Mouse (Mus musculus): ENCODE measurements around the gene Prkcb.

The Prkcb gene

GRCm38 (mm10) chr7:122575506-122575905, 287.0 kb downstream of the Prkcb start:
- no peak for DNase-seq (ENCODE audit: low read depth in 1 of 2, low spot score in 2 of 2)

DNA sequence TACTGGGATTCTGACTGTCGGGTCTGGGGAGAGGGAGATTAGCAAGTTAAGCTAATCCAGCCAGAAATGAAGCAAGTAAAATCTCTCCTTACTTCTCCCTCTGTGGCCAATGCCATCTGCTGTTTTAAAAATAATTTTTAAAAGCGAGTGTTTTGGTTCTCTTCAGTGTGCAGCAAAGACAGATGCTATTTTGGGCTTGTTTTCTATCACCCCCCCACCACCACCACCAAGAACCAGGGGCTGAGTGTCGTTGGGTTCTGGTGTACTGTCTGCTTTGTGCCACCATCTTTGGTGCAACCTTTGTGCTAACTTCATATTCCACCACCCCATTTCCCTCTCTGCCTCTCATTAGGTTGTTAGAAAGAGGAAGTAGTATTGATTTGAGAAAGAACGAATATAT, 289.0 kb downstream of the Prkcb start:
- DNase-seq (ENCODE audit: low read depth in 1 of 2, low spot score in 2 of 2): no peak

GRCm38 (mm10) chr7:122579461-122580157, 291.1 kb downstream of the Prkcb start:
- no peak for DNase-seq (ENCODE audit: low read depth in 1 of 2, low spot score in 2 of 2)

- DNase-seq (ENCODE audit: low read depth in 1 of 2, low spot score in 2 of 2): no peak
Measured at GRCm38 (mm10) chr7:122580158-122580475, 291.6 kb downstream of the Prkcb start.

- no peak for DNase-seq (ENCODE audit: low read depth in 1 of 2, low spot score in 2 of 2)
Measured at GRCm38 (mm10) chr7:122584421-122585151, 296.0 kb downstream of the Prkcb start.

DNA sequence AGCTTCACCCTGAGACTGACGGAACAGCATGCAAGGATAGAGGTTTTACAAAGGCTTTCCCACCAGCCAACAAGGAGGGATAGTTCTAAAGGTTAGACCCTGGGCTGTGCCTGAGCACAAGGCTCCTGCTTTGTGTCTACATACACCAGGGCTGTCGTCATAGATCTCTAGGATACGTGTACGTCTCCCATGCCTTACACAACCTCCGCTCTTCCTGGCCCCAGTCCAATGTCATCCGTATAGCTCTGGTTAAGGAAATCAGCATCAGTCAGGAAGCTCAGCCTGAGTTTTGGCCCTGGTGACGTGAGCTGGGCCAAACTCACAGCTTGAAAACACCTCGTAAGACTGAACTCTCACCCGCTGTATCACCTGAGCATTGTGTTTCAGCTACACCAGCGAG, 307.3 kb downstream of the Prkcb start:
- DNase-seq (ENCODE audit: low read depth in 1 of 2, low spot score in 2 of 2): no peak

DNA sequence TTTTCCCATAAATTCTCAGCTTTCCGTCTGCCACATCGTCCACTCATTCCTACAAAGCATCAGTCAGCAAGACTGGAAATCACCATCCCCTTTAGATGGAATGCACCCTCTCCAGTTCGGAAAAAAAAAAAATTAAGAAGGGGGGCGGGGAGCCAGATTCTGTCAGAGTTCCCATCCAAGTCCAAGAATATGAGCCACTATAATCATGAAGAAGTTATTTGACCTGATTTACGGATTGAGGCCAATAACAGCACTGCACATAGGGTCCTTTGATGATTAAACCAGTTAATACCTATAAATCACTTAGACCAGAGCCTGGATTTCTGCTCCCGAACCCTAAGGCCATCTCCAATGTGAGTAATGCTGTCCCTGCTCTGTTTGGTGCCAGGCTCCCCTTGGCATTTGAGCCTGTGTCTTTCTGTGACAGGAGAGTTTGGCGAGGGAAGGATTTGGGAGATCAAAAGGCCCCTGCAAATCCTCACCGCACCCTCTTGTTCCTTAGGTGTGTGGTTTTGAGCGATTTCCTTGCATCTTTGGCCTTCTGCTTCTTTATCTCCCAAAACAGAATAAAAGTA, 308.1 kb downstream of the Prkcb start:
- no peak for DNase-seq (ENCODE audit: low read depth in 1 of 2, low spot score in 2 of 2)

DNA sequence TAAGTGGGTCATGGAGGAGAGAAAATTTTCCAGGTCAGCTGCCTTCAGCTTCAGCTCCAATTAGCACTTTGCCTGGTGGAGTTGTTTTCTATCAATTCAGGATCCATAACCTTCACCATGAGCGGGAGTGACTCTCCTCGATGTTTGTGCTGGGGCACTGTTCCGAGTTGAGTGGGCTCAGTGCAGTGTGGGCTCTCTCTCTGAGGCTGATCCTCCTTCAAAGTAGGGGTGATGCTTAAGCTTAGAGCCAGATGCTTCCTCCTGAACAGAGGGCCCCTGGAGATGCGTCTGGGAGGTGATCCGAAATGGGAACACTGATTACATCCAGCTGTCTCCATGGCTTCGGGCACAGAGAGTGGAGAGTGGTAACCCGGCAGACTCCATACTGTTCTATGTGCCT, 308.8 kb downstream of the Prkcb start:
- no peak for DNase-seq (ENCODE audit: low read depth in 1 of 2, low spot score in 2 of 2)

DNA sequence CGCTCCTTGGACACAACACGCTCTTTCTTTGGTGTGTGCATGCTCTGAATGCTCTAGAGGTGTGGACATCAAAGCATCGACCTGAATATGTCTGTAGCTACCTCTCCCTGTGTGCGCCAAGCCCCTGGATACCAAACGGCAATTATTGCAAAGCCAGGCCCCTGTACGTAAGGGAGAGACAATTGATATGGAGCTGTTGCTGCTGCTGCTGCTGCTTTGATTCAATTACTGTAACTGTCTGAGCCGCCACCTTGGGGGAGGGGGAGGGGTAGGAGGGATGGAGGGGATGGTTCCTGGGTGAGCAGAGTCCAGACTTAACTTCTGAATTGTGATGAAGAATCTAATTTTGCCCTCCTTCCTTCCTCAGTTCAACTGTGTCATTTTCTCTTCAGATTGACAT, 312.3 kb downstream of the Prkcb start:
- no peak for DNase-seq (ENCODE audit: low read depth in 1 of 2, low spot score in 2 of 2)

- no peak for DNase-seq (ENCODE audit: low read depth in 1 of 2, low spot score in 2 of 2)
Measured at GRCm38 (mm10) chr7:122605066-122605465, 316.5 kb downstream of the Prkcb start.

DNA sequence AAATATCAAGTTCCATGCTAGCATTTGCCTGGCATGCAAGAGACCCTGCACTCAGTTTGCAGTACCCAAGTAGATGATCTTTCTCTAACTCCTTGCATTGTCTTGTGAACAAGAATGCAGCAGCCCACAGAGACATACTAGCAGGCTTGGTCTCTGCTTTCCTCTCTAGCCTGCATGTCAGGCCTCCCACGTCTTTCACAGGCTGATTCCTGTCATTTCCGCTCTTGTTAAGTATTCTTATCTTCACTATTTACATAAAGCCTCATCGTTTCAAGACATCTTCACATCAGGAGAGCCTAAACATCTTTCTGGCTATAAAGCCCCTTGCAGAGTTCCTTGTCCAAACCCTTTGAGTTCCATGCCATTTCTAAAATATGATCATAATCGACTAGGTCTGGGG, 320.9 kb downstream of the Prkcb start:
- no peak for DNase-seq (ENCODE audit: low read depth in 1 of 2, low spot score in 2 of 2)

DNA sequence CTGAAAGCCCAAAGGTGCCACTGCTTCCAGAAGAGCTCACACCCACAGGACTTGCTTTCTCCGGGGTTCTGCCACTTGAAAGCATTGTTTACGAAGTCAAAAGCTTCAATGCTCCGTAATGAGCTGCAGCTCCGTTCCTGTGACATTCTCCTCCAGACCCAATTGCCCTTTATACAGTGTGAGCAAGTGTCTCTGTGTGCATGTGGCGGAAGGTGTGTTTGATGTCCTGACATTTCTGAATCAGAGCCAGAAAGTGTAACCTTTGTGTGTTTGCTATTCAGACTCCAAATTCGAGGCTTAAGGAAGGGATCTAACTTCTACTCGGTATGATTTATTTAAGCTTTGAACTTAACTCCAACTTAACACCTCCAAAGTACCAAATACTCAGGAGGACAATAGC, 321.6 kb downstream of the Prkcb start:
- DNase-seq (ENCODE audit: low read depth in 1 of 2, low spot score in 2 of 2): no peak

DNA sequence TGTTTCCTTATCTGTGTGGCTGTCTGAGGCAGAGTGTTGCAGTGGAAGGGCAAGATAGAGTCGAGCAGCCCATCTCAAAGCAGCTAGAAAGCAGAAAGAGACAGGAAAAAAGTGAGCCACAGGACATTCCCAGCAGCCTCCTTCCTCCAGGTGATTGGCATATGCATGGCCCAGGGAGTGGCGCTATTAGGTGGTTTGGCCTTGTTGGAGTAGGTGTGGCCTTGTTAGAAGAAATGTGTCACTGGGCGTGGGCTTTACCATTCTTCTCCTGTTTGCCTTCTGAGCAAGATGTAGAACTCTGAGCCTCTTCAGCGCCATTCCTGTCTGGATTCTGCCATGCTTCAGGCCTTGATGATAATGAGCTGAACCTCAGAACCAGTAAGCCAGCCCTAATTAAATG, 325.3 kb downstream of the Prkcb start:
- DNase-seq (ENCODE audit: low read depth in 1 of 2, low spot score in 2 of 2): no peak

GRCm38 (mm10) chr7:122622125-122622774, 333.7 kb downstream of the Prkcb start:
- no peak for DNase-seq (ENCODE audit: low read depth in 1 of 2, low spot score in 2 of 2)

GRCm38 (mm10) chr7:122623753-122624152, 335.2 kb downstream of the Prkcb start:
- no peak for DNase-seq (ENCODE audit: low read depth in 1 of 2, low spot score in 2 of 2)

DNA sequence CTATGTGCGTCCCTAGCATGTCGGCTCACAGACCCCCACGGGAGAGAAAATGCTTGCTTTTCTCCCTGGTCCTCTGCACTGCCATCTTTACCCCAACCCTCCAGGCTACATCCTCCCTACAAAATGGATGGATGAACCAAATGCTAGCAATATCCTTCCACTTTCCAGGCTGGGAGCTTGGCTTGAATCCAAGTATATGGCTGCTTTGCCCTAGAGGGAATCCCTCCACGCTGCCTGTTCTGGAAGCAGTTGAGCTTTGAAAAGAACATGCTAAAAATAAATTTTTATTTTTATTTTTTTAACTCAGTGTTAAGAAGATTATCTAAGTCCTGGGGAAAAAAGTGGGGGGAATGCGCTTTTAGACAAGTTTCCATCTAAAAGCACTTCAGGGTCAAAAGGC, 339.5 kb downstream of the Prkcb start:
- no peak for DNase-seq (ENCODE audit: low read depth in 1 of 2, low spot score in 2 of 2)

- no peak for DNase-seq (ENCODE audit: low read depth in 1 of 2, low spot score in 2 of 2)
Measured at GRCm38 (mm10) chr7:122630386-122630785, 341.8 kb downstream of the Prkcb start.

- DNase-seq (ENCODE audit: low read depth in 1 of 2, low spot score in 2 of 2): no peak
Measured at GRCm38 (mm10) chr7:122631151-122631550, 342.6 kb downstream of the Prkcb start.

DNA sequence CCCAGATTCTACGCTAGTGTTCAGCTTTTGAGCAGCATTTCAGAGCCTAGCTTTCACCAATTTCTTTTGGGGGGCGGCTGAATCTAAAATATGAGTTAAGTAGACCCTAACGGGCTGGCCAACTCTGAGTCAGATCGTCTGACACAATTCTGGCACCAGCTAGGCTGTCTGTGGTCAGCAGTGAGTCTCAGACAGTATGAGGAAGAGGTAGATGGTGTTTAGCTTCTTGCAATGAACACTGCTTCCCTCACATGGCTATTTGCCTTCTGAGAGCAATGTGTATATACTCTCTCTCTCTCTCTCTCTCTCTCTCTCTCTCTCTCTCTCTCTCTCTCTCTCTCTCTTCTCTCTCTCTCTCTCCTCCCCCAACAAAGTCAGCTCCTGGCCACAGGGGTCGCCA, 344.4 kb downstream of the Prkcb start:
- DNase-seq (ENCODE audit: low read depth in 1 of 2, low spot score in 2 of 2): no peak

DNA sequence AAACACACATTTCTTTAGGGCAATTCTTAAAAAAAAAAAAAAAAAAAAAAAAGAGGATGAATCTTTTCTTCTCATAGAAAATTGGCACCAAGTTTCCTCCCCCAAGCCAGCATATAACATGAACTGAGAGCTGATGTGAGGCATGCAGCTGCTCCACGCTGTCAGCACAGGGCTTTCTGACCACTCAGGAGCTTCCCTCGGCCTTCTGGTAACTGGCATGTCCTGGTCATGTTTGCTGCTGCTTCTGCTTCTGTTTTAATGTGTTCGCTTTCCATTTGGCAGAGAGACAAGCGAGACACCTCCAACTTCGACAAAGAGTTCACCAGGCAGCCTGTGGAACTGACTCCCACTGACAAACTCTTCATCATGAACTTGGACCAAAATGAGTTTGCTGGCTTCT, 344.9 kb downstream of the Prkcb start:
- no peak for DNase-seq (ENCODE audit: low read depth in 1 of 2, low spot score in 2 of 2)

GRCm38 (mm10) chr7:122643676-122644075, 355.1 kb downstream of the Prkcb start:
- no peak for DNase-seq (ENCODE audit: low read depth in 1 of 2, low spot score in 2 of 2)

DNA sequence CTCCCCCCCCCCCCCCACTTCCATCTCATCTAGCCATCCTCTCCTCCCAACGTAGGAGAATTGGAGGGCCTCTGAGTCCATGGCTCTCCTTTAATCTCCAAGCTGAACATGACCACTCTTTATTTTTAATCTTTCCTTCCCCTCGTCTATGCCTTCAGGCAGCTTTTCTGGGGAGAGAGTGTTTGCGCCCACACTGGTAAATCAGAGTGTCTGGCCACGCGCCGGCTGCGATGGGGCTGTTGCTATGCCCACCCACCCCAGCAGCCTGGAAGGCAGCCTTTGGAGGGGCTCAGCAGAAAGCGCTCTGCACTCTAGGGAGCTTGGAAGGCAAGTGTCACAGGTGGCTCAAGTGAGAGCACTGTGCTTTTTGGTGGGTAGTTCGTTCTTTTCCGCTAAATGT, 360.8 kb downstream of the Prkcb start:
- no peak for DNase-seq (ENCODE audit: low read depth in 1 of 2, low spot score in 2 of 2)

Measured in monocyte, adult 2 months (primary cell).